Mouse (Mus musculus): Measurements from ENCODE around the gene Radil.

The Radil gene

DNA sequence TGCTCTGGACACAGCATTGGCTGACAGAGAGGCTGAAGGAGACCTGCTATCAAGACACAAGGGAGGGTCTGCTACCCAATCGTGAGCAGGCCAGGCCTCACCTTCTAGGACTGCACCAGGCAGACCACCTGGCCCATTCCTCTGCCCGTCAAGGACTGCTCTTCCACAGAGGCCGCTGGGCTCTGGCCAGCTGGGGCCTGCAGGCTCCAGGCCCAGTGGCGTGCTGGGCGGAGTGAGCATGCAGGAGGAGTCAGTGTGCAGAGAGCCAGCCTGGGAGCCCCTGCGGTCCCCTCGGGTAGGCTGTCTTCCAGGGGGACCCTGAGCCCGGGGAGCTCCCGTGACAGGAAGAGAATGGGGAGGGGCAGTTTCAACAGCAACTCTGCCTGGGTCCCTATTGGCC is 64.2 kb downstream of the Radil start:
- DNase-seq (ENCODE audit: low read depth, low spot score), result no peak

DNA sequence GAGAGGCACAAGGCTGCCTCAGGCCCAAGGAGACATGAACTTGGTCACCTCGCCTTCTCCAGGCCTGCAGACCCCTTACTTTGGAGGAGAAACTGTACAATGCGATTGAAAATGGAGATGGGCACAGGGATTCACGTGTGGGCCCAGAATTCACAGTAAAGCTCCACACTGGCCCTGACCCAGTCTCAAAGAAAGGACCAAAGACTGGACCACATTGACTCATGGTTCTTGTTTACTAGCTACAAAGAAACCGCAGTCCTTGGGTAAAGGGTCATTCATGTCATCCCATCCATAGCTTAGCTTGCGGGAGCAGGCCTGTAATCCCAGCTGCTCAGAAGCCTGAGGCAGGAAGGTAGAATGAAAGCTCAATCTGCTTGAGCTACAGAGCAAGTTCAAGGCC is 67.3 kb downstream of the Radil start:
- no peak for DNase-seq (ENCODE audit: low read depth, low spot score)

DNA sequence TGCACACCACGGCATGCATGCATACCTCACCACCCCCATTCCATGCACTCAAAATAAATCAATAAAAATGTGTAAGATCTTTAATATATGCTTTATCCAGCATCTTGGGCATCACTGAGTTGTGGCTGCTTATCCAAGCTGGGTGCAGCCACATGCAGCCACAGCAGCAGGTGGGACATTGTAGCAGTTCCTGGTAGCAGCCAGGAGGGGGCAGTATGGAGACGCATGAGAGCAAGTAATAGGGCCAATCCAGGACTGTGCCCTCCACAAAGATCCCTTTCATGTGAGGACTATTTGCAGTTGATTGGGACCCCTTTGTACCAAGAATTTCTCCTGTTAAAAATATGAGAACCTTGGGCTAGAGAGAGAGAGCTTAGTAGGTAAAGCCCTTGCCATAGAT is 68.4 kb downstream of the Radil start:
- DNase-seq (ENCODE audit: low read depth, low spot score), result no peak

DNA sequence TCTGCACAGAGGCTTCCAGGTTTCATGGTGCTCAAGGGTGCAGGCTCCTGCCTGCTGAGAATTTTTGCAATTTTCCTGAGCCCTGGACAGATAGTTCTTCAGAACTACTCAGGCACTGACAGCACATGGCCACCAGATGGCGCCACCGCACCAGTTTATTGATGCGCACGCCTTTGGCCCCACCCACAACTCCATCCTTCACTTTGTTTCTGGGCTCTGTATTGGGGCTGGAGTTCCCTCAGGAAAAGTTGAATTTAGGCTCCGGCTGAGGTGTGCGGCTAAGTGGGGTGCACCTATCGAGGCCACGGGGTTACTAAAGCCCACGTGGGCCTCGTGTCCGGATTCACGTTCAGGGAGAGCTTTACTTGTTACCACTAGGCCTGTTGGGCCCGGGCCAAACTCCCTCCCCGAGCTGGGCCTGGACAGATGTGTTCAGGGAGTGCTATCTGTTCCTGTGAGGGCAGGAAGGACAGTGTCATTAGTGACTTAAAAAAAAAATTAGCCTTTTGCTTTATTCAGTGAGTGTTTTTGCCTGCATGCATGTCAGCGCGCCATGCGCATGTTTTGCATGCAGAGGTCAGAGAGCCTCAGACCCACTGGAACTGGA is 72.0 kb downstream of the Radil start:
- peak; percentile 81 for DNase-seq (ENCODE audit: low read depth, low spot score)

DNA sequence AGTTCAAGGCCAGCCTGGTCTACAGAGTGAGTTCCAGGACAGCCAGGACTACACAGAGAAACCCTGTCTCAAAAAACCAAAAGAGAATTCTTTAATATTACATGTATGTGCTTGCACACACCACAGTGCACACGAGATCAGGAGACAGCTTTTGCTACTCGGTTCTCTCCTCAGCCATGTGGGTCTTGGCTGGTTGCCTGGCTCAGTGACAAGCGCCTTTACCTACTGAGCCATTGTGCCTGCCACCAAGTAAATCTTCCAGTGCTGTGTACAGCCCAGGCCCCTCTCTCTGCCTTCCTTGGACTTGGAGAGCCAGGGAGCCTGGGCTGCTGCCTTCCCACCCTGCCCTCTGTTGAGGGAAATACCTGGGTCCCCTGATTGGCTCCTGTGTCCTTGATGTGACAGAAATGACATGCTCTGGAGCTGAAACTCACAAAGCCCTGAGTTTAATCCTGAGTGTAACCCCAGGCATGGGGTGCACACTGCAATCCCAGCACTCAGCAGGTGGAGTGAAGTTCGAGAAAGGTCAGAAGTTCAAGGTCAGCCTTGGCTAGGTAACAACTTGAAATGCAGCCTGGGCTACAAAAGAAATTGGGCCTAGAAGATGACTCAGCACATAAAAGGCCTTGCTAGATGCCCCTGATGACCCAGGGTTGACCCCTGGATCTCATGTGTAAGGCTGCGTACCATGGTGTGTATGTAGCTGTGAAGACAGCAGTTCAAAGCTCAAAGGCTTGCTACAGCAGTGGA is 72.9 kb downstream of the Radil start:
- DNase-seq (ENCODE audit: low read depth, low spot score), result no peak

DNA sequence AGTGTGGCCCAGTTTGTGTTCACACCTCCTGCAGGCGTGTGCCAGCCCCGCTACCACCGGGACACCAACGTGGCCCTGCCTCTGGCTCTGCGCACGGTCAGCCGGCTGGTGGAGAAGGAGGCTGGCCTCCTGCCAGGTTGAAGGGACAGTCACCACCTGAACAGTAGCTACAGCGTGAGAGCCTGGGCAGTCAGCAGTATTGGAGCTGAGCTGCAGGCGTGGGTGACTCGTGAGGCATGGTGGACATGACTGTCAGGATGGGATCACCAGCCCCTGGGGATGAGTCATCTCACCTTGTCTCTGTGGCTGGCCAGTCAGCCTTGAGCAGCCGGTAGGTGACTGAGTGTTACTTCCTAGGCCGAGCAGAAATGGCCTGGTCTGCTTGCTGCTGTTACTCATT is 73.6 kb downstream of the Radil start:
- no peak for DNase-seq (ENCODE audit: low read depth, low spot score)

DNA sequence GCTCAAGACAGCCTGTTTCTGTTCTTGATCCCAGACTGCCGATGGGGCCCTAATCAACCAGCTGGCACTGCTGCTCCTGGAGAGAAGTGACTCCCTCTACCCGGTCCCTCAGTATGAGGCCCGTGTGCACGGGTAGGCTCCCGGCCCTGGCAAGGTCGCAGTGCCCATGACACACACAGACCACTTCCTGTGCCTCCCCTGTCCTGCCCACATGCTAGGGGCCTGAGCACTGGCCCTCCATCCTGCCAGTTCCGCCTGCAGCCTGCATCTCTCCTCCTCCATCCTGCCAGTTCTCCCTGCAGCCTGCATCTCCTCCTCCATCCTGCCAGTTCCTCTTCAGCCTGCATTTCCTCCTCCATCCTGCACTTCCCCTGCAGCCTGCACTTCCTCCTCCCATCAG is 75.2 kb downstream of the Radil start:
- no peak for DNase-seq (ENCODE audit: low read depth, low spot score)

DNA sequence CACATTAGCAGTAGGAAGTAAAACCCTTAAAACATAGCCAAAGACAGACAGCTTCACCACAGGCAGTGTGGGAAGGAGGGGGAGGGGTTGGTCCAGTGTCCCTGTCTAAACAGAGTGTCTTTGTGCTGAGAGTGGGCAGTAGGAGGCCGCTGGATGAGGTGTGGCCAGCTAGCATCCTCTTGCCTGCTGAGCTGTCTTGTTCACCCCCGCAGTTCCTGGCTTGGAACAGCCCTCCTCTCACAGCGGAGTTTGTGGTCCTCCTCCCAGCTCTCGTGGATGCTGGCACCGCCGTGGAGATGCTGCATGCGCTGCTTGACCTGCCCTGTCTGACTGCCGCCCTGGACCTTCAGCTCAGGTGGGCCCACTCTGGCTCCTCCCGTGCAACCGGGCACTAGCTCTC is 77.2 kb downstream of the Radil start:
- no peak for DNase-seq (ENCODE audit: low read depth, low spot score)

DNA sequence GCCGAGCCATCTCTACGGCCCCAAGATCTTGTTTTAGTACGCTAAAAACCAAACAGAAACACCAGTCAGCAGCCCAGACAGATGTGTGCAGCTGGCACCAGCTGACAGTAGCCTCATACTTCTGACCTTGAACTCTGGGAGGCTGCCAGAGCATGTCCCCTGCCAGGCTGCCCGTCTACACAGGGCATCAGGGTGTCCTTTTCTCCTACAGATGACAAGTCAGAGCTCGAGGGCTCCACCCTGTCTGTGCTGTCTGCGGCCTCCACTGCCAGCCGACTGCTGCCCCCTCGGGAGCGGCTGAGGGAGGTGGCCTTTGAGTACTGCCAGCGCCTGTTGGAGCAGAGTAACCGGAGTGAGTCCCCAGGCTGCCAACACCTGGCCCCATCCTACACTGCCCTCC is 81.1 kb downstream of the Radil start:
- no peak for DNase-seq (ENCODE audit: low read depth, low spot score)

DNA sequence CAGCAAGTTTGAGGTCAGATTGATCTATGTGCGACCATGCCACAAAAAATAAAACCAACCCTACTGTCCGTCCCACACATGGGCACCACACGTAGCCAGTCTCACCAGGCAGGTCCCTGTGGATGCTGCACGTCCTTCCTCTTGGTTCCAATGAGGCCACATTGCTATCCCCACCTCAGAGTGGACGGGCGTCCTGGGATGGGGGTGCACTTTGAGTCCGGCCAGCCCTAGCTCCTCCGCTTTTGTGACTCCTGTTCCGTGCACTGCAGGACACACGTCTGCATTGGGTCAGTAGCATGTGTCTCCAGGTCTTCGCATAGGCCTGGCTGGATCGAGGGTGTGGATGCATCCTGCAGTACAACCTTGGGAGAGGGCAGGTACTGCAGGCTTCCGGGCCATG is 82.5 kb downstream of the Radil start:
- no peak for DNase-seq (ENCODE audit: low read depth, low spot score)

DNA sequence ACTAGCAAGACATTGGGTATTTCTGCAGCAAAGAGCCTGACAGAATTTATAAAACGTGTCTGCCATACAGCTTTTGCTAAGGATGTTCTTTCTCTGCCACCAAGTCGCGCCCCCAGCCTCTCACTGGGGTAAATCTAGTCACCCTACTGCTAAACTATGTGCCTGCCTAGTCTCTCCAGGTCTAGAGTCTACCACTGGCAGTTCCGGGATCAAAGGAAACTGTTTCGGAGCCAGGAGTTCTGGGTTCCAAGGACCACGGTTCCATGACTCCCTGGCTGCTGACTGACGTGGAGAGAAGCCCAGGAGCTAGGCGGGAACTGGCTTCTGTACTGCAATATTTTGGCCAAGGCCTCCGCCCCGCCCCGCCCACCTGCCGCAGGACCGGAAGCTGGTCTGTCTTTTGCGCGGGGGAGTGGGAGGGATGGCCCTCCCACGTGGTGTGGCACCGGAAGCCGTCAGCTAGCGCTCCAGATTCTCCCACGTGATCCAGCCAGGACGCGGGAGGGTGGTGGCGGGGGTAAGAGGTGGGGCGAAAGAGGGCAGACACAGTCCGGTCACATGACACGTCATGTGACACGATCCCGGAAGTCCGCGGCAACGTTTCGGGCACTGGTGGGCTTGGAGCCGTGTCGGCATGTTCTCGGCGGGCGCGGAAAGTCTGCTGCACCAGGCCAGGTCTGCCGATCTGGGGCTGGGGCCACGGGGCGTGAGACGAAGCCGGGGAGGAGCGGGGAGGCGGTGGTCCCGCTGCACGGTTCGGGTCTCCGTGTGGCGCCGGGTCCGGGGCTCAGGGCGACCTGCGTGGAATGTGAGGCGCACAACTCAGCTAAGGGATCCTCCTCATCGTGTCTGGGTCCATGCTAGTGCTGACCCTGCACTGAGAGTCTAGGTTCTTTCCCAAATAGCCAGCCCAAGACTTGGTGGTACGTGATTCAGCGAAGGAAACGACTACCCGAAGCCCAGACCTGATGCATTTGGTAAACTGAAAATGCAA is 87.1 kb downstream of the Radil start, which contains the start of gene Ap5z1:
Ap5z1 (plus strand) TSS at position 484 of the 994 bp plus-strand sequence.
- peak; percentile 97 for DNase-seq (ENCODE audit: low read depth, low spot score)

DNA sequence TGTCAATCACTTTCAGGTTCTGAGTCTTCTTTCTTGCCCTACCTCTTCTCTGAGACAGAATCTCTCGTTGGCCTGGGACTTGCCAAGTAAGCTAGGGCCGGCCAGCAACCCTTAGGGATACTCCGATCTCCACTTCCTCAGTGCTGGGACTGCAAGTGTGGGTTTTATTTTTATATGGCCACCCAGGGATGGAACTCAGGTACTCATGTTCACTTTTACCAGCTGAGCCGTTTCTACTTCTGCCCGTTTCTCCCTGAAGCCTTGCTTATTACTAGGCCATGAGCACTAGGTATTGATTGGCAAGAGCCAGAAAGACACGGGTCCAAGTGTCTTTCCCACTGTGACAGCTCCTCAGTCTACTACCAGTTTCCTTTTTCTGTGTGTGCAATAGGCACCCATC is 87.9 kb downstream of the Radil start:
- DNase-seq (ENCODE audit: low read depth, low spot score), result no peak

DNA sequence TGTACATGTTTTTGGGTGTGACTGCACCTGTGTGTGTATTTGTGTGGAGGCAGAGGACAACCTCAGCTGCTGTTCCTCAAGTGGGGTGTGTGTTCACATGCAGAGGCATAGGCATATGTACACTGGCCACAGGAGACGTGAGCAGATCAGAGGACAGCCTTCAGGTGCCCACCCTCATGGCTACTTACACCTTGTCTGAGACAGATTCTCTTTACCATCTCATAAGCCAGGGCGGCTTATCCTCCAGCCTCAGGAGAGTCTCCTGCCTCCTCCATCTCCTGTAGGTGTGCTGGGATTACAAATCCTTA is 88.3 kb downstream of the Radil start:
- DNase-seq (ENCODE audit: low read depth, low spot score), result no peak

DNA sequence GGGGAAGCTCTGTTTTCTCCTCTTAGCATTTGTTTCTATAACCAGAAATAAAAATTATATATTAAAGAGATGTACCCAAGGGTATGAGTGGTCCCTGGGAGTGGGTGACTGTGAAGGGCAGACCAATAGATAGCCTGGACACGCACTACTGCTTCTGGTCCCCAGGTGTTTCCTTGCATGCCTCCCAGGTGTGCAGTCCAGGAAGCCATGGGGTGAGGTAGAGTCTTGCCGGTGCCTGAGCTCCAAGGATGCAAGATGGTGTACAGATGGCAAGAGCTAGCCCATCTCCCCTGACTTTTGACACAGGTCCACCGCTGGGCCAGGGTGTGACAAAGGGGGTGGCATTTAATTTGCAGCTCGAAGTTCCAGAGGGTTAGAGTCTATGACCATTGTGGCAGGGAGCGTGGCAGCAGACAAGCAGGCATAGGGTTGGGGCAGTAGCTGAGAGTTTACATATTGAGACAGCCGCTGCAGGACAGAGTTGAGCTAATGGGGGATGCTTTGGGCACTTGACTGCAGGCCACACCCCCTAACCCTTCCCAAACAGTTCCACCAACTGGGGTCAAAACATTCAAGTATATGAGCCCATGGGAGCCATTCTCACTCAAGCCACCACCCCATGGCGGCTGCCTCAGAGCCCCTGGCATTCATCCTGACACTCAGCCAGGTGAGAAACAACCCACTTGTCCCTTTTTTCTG is 88.8 kb downstream of the Radil start:
- no peak for DNase-seq (ENCODE audit: low read depth, low spot score)

DNA sequence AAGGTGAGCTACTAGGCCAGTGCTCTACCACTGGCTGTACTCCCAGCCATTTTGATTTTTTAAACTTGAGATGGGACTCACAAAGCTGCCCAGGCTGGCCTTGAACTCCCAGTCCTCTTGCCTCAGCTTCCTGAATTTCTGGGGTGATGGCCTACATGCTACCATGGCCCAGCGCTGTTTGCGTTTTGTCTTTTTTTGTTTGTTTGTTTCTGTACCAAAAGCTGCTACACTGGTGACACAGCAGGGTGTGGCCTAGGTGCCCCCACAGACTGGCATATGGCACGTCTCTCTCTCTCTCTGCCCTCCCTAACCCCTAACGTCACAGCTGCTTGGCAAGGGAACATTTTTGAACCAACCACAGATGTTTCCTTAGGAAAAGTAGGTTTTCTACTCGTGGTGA is 91.1 kb downstream of the Radil start:
- no peak for DNase-seq (ENCODE audit: low read depth, low spot score)

DNA sequence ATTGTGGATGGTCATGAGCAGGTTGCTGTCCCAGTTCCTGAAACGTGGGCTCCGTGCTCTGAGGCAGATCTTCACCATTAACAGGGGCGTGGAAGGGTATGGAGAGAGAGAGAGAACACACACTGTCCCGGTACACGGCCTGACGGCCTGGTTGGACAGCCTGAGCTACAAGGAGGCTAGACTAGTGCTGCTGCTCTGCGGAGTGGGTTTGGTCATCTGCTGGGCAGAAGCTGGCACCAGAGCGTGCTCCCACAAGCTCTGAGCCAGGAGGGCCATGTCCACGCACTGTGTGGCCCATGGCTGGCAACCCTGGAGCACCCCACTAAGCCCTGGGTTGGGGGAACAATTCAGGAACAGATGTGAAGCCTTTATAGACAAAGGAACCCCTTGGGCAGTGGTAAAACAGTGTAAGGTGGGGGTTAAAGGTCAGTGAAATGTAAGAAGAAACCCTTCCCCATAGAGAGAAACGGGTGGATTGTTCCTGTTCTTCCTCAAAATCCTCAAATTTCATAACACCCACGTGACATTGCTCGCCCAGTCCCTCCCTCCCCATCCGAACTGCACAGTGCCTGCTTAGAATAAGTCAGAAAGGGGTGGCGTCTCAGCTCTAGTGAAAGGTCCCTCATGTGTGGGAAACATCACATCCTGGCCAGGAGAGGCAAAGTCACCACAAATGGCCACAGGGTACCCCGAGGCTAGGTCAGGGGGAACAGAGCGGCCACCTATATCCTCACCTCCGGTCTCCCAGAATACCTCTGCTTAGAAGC is 91.9 kb downstream of the Radil start:
- no peak for DNase-seq (ENCODE audit: low read depth, low spot score)

DNA sequence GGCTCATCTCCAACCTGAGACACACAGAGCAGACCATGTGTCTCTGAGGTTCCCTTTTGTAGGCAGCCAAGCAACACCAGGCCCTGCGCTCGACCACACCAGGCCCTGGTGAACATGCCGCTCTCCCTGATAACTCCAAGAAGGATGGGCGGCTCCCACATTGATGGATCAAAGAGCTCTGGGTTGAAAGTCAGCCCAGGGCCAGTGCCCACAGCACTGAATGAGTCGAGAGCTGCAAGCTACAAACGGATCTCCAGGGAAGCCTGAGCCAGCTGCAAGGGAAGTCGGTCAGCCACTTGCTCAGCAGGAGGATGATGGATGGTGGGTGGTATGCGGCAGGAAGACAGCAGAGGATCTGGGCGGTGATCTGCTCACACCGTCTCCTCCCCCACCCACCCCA is 93.6 kb downstream of the Radil start:
- no peak for DNase-seq (ENCODE audit: low read depth, low spot score)

DNA sequence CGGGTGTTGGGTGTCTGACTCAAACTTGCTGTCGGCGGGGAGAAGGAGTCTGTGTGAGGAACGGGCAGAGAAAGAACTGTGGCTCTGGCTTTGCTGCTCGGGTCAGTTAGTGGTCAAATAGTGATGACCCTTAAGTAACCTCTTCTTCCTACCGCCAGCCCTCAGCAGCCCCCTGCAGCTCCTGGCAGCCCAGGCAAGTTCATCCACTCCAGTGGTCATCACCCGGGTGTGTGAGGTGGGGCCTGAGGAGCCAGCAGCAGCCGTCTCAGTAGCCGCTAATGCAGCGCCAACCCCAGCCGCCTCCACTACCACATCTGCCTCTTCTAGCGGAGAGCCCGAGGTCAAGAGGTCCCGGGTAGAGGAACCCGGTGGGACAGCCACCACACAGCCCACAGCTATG is 94.6 kb downstream of the Radil start:
- no peak for DNase-seq (ENCODE audit: low read depth, low spot score)

DNA sequence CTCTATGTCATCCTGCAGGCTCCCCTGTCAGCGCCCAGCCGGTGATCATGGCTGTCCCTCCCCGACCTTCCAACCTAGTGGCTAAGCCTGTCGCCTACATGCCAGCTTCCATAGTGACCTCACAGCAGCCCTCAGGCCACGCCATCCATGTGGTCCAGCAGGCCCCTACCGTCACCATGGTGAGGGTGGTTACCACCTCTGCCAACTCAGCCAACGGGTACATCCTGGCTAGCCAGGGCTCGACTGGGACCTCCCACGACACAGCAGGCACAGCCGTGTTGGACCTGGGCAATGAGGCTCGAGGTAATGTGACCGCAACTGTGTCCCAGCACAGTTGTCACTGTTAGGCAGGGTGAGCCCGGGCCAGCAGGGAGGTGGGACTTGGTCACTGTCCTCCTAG is 97.2 kb downstream of the Radil start:
- no peak for DNase-seq (ENCODE audit: low read depth, low spot score)

DNA sequence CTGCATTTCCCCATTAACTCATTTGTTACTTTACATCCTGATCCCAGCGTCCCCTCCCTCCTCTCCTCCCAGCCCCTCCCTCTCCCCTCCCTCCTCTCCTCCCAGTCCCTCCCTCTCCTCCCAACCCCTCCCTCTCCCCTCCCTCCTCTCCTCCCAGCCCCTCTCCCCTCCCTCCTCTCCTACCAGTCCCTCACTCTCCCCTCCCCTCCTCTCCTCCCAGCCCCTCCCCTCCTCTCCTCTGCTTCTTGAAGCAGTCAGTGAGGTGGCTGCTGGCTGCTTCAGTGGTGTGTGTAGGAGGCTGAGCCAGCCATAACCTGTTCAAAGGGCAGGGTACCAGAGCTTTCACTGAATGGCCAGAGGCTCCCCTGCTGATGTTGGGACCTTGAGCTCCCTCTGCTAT is 99.1 kb downstream of the Radil start:
- peak; percentile 37 for DNase-seq (ENCODE audit: low read depth, low spot score)

DNA sequence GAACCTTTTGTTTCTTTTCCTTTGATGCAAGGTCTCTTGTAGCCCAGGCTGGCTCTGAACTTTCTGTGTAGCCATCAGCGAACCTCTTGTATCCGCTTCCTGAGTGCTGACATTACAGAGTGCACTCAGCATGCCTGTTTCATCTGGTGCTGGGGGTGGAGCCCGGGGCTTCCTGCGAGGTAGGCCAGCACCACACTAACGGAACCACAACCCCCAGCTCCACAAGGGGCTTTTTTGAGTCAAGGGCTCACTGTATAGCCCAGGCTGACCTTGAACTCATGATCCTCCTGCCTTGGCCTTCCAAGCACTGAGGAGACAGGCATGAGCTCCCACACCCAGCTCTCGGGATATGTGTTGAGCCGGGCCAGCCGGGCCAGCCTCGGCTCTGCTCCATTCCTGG is 100.1 kb downstream of the Radil start:
- DNase-seq (ENCODE audit: low read depth, low spot score), result no peak
